ENCODE assay signal across 7 mouse cellular contexts in genomic region chr6:4748506-4748961, GRCm38 (mm10). TPM values are rescaled to one million over a fixed set of nuclear protein-coding genes. Genes with fewer than 3 reads are reported as not detected.
A peak's percentile ranks its signal among the peaks of the same experiment; 100 is the strongest.
DNase-seq lines count a peak whose midpoint lies in the region; ATAC-seq and TF ChIP-seq lines count a peak whose summit lies in the region.

No protein-coding gene starts in this region.

- no peak for TF ChIP-seq CTCF in left cerebral cortex, adult 2 months (IDR thresholded peaks at IDR 0.05)
- no peak for TF ChIP-seq CTCF in cortical plate, adult 2 months (IDR thresholded peaks at IDR 0.05; ENCODE audit: extremely low read depth, insufficient read depth, low read length)

- H3K27ac ChIP-seq in left cerebral cortex, adult 2 months, result peak overlapping the region; percentile 34; the same call in 1 of the 2 replicates
- H3K27ac ChIP-seq in cortical plate, adult 2 months (ENCODE audit: insufficient read depth, low read length), result no peak overlapping the region
- H3K27ac ChIP-seq in forebrain, embryonic 16.5 days (ENCODE audit: low read length), result peak overlapping the region; percentile 48; the same call in 1 of the 2 replicates
- no peak overlapping the region for H3K27ac ChIP-seq in kidney, embryonic 16.5 days (ENCODE audit: low read length)
- peak overlapping the region; percentile 56; the same call in 1 of the 2 replicates for H3K27ac ChIP-seq in midbrain, embryonic 13.5 days

- no peak for TF ChIP-seq POLR2A in cortical plate, adult 2 months (IDR thresholded peaks at IDR 0.05; ENCODE audit: extremely low read depth, insufficient read depth, low read length)

- H3K9ac ChIP-seq in forebrain, embryonic 16.5 days (replicated peaks; ENCODE audit: low read depth, low read length), result peak overlapping the region; percentile 37; the same call in 1 of the 2 replicates
- H3K9ac ChIP-seq in kidney, embryonic 16.5 days (replicated peaks; ENCODE audit: low read length), result 0 out of 2 replicates have a peak overlapping the region, but pooled peaks have one; percentile 9
- peak overlapping the region; percentile 46; the same call in 1 of the 2 replicates for H3K9ac ChIP-seq in midbrain, embryonic 13.5 days (replicated peaks)

- H3K4me3 ChIP-seq in left cerebral cortex, adult 2 months, result peak overlapping the region; percentile 57
- H3K4me3 ChIP-seq in cortical plate, adult 2 months (ENCODE audit: insufficient read depth, low read length), result peak overlapping the region; percentile 83
- H3K4me3 ChIP-seq in forebrain, embryonic 16.5 days (replicated peaks; ENCODE audit: low read length), result peak overlapping the region; percentile 45
- H3K4me3 ChIP-seq in kidney, embryonic 16.5 days (ENCODE audit: low read length), result peak overlapping the region; percentile 50
- peak overlapping the region; percentile 57 for H3K4me3 ChIP-seq in midbrain, embryonic 13.5 days (replicated peaks)

- intact Hi-C loops in left cerebral cortex, adult 2 months (cut with DNase I), result loop anchor here (1.0 to 5.0 kb wide), 3 partner anchors 154 to 634 kb away; partner anchors contain the start of genes Asb4 and Ppp1r9a
- intact Hi-C loops in left cerebral cortex, postnatal 10 days (cut with DNase I), result loop anchor here (5.0 to 10.0 kb wide), 4 partner anchors 156 to 1234 kb away; partner anchors contain the start of gene Ppp1r9a

- peak overlapping the region; percentile 58 for H3K4me2 ChIP-seq in forebrain, embryonic 16.5 days (ENCODE audit: low read length)
- peak overlapping the region; percentile 59 for H3K4me2 ChIP-seq in kidney, embryonic 16.5 days (replicated peaks; ENCODE audit: low read depth, low read length)
- H3K4me2 ChIP-seq in midbrain, embryonic 13.5 days (replicated peaks), result peak overlapping the region; percentile 67

- WGBS in forebrain, embryonic 16.5 days, result 55% methylated on average over 15 of the region's 15 CpGs
- 48% methylated on average over 15 of the region's 15 CpGs for WGBS in kidney, embryonic 16.5 days
- 62% methylated on average over 15 of the region's 15 CpGs for WGBS in midbrain, embryonic 13.5 days

- H3K4me1 ChIP-seq in cortical plate, adult 2 months (ENCODE audit: control insufficient read depth, insufficient read depth, low read length), result no peaks in the 10 kb centered on the region
- no peaks in the 10 kb centered on the region for H3K4me1 ChIP-seq in forebrain, embryonic 16.5 days (replicated peaks; ENCODE audit: control insufficient read depth, insufficient read depth, low read length)
- H3K4me1 ChIP-seq in kidney, embryonic 16.5 days (ENCODE audit: insufficient read depth, low read length), result no peaks in the 10 kb centered on the region
- H3K4me1 ChIP-seq in midbrain, embryonic 13.5 days (replicated peaks), result no peaks in the 10 kb centered on the region

- no peaks in the 10 kb centered on the region for H3K36me3 ChIP-seq in forebrain, embryonic 16.5 days (ENCODE audit: control insufficient read depth, insufficient read depth)
- 0 out of 2 replicates have a peak, but pooled peaks cover 3% of the 10 kb centered on the region for H3K36me3 ChIP-seq in kidney, embryonic 16.5 days (ENCODE audit: insufficient read depth, low read length)
- H3K36me3 ChIP-seq in midbrain, embryonic 13.5 days, result no peaks in the 10 kb centered on the region

- H3K9me3 ChIP-seq in forebrain, embryonic 16.5 days (ENCODE audit: control insufficient read depth, low read length), result peaks cover 10% of the 10 kb centered on the region; the same call in 1 of the 2 replicates
- peaks cover 28% of the 10 kb centered on the region for H3K9me3 ChIP-seq in kidney, embryonic 16.5 days (ENCODE audit: low read length)
- peaks cover 13% of the 10 kb centered on the region; the same call in 1 of the 2 replicates for H3K9me3 ChIP-seq in midbrain, embryonic 13.5 days

- peak in 1 of 2 experiments; percentile 29 for DNase-seq in left cerebral cortex, adult 2 months (ENCODE audit: extremely low spot score in 1 of 2, low spot score in 2 of 2)
- no peak for DNase-seq in left cerebral cortex, postnatal 10 days (ENCODE audit: extremely low spot score in 1 of 2, low spot score in 2 of 2)

- ATAC-seq in forebrain, embryonic 16.5 days, result peak; percentile 8; the same call in 1 of the 2 replicates
- peak; percentile 14 for ATAC-seq in kidney, embryonic 16.5 days (ENCODE audit: low FRiP score, low TSS enrichment)
- peak; percentile 44 for ATAC-seq in midbrain, embryonic 13.5 days
- no peak for ATAC-seq in inflammation-experienced regulatory T-cells, adult 6 months

- H3K27me3 ChIP-seq in forebrain, embryonic 16.5 days (replicated peaks; ENCODE audit: control insufficient read depth, insufficient read depth, low read length), result no peaks in the 10 kb centered on the region
- no peaks in the 10 kb centered on the region for H3K27me3 ChIP-seq in kidney, embryonic 16.5 days (ENCODE audit: insufficient read depth, low read length)
- H3K27me3 ChIP-seq in midbrain, embryonic 13.5 days, result no peaks in the 10 kb centered on the region

RNA-seq across cellular contexts. Expression of gene Peg10, which starts 1.4 kb away (rescaled TPM):
- total RNA-seq in left cerebral cortex, adult 2 months (2021), result 10 to 100 TPM; 13.6 to 17.8 TPM
- 10 to 100 TPM; 10.7 to 11.6 TPM for total RNA-seq in left cerebral cortex, postnatal 10 days (2021)
- 5.7 TPM in 2 replicates for polyA plus RNA-seq in cortical plate, adult 2 months (2012; rRNA removed)
- polyA plus RNA-seq in forebrain, embryonic 16.5 days (2015; fragmentation: Nextera tagmentation; extraction: Ambion mirVana), result 2.9 and 5.0 TPM in 2 replicates
- polyA plus RNA-seq in kidney, embryonic 16.5 days (2015; fragmentation: Nextera tagmentation; extraction: Ambion mirVana), result 2.7 and 3.1 TPM in 2 replicates
- 7.3 and 10.0 TPM in 2 replicates for polyA plus RNA-seq in midbrain, embryonic 13.5 days (2015; fragmentation: Nextera tagmentation; extraction: Ambion mirVana)
- not detected for polyA plus RNA-seq in inflammation-experienced regulatory T-cells, adult 6 months (2017; shearing (Covaris generic))

RNA-seq across cellular contexts. Expression of gene Sgce, which starts 1.5 kb away (rescaled TPM):
- 10 to 100 TPM; 30.0 to 33.3 TPM for total RNA-seq in left cerebral cortex, adult 2 months (2021)
- total RNA-seq in left cerebral cortex, postnatal 10 days (2021), result 10 to 100 TPM; 30.0 to 30.1 TPM
- polyA plus RNA-seq in cortical plate, adult 2 months (2012; rRNA removed), result 30.0 and 32.7 TPM in 2 replicates
- polyA plus RNA-seq in forebrain, embryonic 16.5 days (2015; fragmentation: Nextera tagmentation; extraction: Ambion mirVana), result 53.7 and 57.1 TPM in 2 replicates
- 47.4 and 50.8 TPM in 2 replicates for polyA plus RNA-seq in kidney, embryonic 16.5 days (2015; fragmentation: Nextera tagmentation; extraction: Ambion mirVana)
- polyA plus RNA-seq in midbrain, embryonic 13.5 days (2015; fragmentation: Nextera tagmentation; extraction: Ambion mirVana), result 61.6 and 68.2 TPM in 2 replicates
- under 1 TPM in 1 of 3 experiments, not detected in 2; 0.34 TPM for polyA plus RNA-seq in inflammation-experienced regulatory T-cells, adult 6 months (2017; shearing (Covaris generic))

Comparison
In these comparisons a context has a peak if more than half of its experiments do, and no peak if none do; other contexts are left out.
1. H3K27ac ChIP-seq: peak in left cerebral cortex, adult 2 months (single experiment), forebrain, embryonic 16.5 days (single experiment) and midbrain, embryonic 13.5 days (single experiment); none in cortical plate, adult 2 months (single experiment) and kidney, embryonic 16.5 days (single experiment).
2. RNA of gene Sgce, which starts 1.5 kb away (polyA plus RNA-seq): 61.6 to 68.2 TPM in midbrain, embryonic 13.5 days, 53.7 to 57.1 TPM in forebrain, embryonic 16.5 days, 47.4 to 50.8 TPM in kidney, embryonic 16.5 days and 30.0 to 32.7 TPM in cortical plate, adult 2 months; 0.34 TPM in inflammation-experienced regulatory T-cells, adult 6 months; every median in the first group is over 10 times any median in the second.
3. Peak in every context shown above with its lines, with median percentiles within 50 percentile points of each other: H3K4me3 ChIP-seq, H3K4me2 ChIP-seq and H3K9ac ChIP-seq.